Mouse (Mus musculus) testis, postnatal 14 days (tissue): ENCODE results near the gene Pdzd2.

Source experiments
- DNase-seq: peaks from one replicate; pipeline ENCODE4 v3.0.0; 2021; ENCODE audit warnings: low spot score

Gene Pdzd2

GRCm38 (mm10) chr15:12623521-12623920 lies 116.2 kb downstream of the Pdzd2 start:
- no peak for DNase-seq

- no peak for DNase-seq
Measured at GRCm38 (mm10) chr15:12622701-12623100, 117.0 kb downstream of the Pdzd2 start.

GRCm38 (mm10) chr15:12622093-12622643 lies 117.6 kb downstream of the Pdzd2 start:
- no peak for DNase-seq

GRCm38 (mm10) chr15:12619273-12619672 lies 120.5 kb downstream of the Pdzd2 start:
- DNase-seq, result no peak

- no peak for DNase-seq
Measured at GRCm38 (mm10) chr15:12617651-12618050, 122.1 kb downstream of the Pdzd2 start.

GRCm38 (mm10) chr15:12617220-12617619 lies 122.5 kb downstream of the Pdzd2 start:
- DNase-seq, result no peak

- no peak for DNase-seq
Measured at GRCm38 (mm10) chr15:12614944-12615878, 124.5 kb downstream of the Pdzd2 start.

- no peak for DNase-seq
Measured at GRCm38 (mm10) chr15:12614011-12614410, 125.7 kb downstream of the Pdzd2 start.

- no peak for DNase-seq
Measured at GRCm38 (mm10) chr15:12612944-12613675, 126.6 kb downstream of the Pdzd2 start.

GRCm38 (mm10) chr15:12608090-12608489 lies 131.6 kb downstream of the Pdzd2 start:
- no peak for DNase-seq

- DNase-seq, result no peak
Measured at GRCm38 (mm10) chr15:12606306-12606705, 133.4 kb downstream of the Pdzd2 start.

GRCm38 (mm10) chr15:12605239-12605993 lies 134.3 kb downstream of the Pdzd2 start:
- no peak for DNase-seq

- DNase-seq, result no peak
Measured at GRCm38 (mm10) chr15:12603674-12604073, 136.1 kb downstream of the Pdzd2 start.

- no peak for DNase-seq
Measured at GRCm38 (mm10) chr15:12593094-12593493, 146.6 kb downstream of the Pdzd2 start.

- DNase-seq, result no peak
Measured at GRCm38 (mm10) chr15:12592628-12593027, 147.1 kb downstream of the Pdzd2 start.

- DNase-seq, result no peak
Measured at GRCm38 (mm10) chr15:12588661-12589060, 151.1 kb downstream of the Pdzd2 start.

GRCm38 (mm10) chr15:12586852-12587424 lies 152.8 kb downstream of the Pdzd2 start:
- no peak for DNase-seq

GRCm38 (mm10) chr15:12586154-12586553 lies 153.6 kb downstream of the Pdzd2 start:
- DNase-seq, result no peak

GRCm38 (mm10) chr15:12583051-12583450 lies 156.7 kb downstream of the Pdzd2 start:
- DNase-seq, result no peak

- DNase-seq, result no peak
Measured at GRCm38 (mm10) chr15:12582471-12582870, 157.3 kb downstream of the Pdzd2 start.

GRCm38 (mm10) chr15:12579196-12579595 lies 160.5 kb downstream of the Pdzd2 start:
- no peak for DNase-seq

GRCm38 (mm10) chr15:12578276-12578675 lies 161.4 kb downstream of the Pdzd2 start:
- peak; percentile 21 for DNase-seq
